Mouse (Mus musculus): ENCODE data around the gene Triap1. TPM values are rescaled to one million over a fixed set of nuclear protein-coding genes. Genes with fewer than 3 reads are reported as not detected.

Gene Triap1
- 10 to 100 TPM; 16.6 to 18.6 TPM for total RNA-seq (2023)

GRCm38 (mm10) chr5:115340577-115341313, at the start of gene Triap1, which contains the start of gene Gatc:
TSS of gene Triap1 (plus strand) at chr5:115341225.
TSS of gene Gatc (minus strand) at chr5:115341178.

GRCm38 (mm10) chr5:115300792-115301614, 40.0 kb upstream of the Triap1 start, which contains the start of gene Dynll1:
TSS of gene Dynll1 (minus strand) at chr5:115300999.

GRCm38 (mm10) chr5:115326875-115327609, 14.0 kb upstream of the Triap1 start, which contains the start of gene Srsf9:
TSS of gene Srsf9 (plus strand) at chr5:115327177.

GRCm38 (mm10) chr5:115348546-115349224, 7.7 kb downstream of the Triap1 start, which contains the start of gene Cox6a1:
TSS of gene Cox6a1 (minus strand) at chr5:115348981.

Other genes with a start within 250 kb of the Triap1 start
- gene Gm10401, start 242.9 kb upstream of the Triap1 start, total RNA-seq (2023): not detected
- 10 to 100 TPM; 15.7 to 16.2 TPM for gene Acads, start 221.9 kb upstream of the Triap1 start, total RNA-seq (2023)
- 10 to 100 TPM; 13.8 to 18.6 TPM for gene Unc119b, start 206.2 kb upstream of the Triap1 start, total RNA-seq (2023)
- gene Mlec, start 183.0 kb upstream of the Triap1 start, total RNA-seq (2023): 100 to 1,000 TPM; 123 to 124 TPM
- not detected for gene Cabp1, start 146.8 kb upstream of the Triap1 start, total RNA-seq (2023)
- 10 to 100 TPM; 14.2 to 16.2 TPM for gene Pop5, start 105.4 kb upstream of the Triap1 start, total RNA-seq (2023)
- 100 to 1,000 TPM; 184 to 191 TPM for gene Rnf10, start 68.3 kb upstream of the Triap1 start, total RNA-seq (2023)
- 10 to 100 TPM in 1 of 2 experiments, 1 to 10 TPM in 1; 9.3 to 10.7 TPM for gene Coq5, start 61.6 kb upstream of the Triap1 start, total RNA-seq (2023)
- gene Dynll1, start 40.2 kb upstream of the Triap1 start, total RNA-seq (2023): 100 to 1,000 TPM; 209 to 220 TPM
- gene Srsf9, start 14.0 kb upstream of the Triap1 start, total RNA-seq (2023): 10 to 100 TPM; 56.4 to 57.6 TPM
- 10 to 100 TPM in 1 of 2 experiments, 1 to 10 TPM in 1; 9.1 to 10.3 TPM for gene Gatc, start within 50 bp of the Triap1 start, total RNA-seq (2023)
- gene Cox6a1, start 7.8 kb downstream of the Triap1 start, total RNA-seq (2023): 100 to 1,000 TPM; 267 to 287 TPM
- gene Msi1, start 88.4 kb downstream of the Triap1 start, total RNA-seq (2023): under 1 TPM; 0.13 to 0.48 TPM
- not detected for gene Pla2g1b, start 125.0 kb downstream of the Triap1 start, total RNA-seq (2023)
- gene Sirt4, start 143.5 kb downstream of the Triap1 start, total RNA-seq (2023): 1 to 10 TPM; 3.4 to 8.9 TPM
- gene Pxn, start 165.5 kb downstream of the Triap1 start, total RNA-seq (2023): 100 to 1,000 TPM; 344 to 399 TPM
- gene Rplp0, start 218.2 kb downstream of the Triap1 start, total RNA-seq (2023): 100 to 1,000 TPM; 780 to 840 TPM
- 10 to 100 TPM; 29.7 to 34.9 TPM for gene Gcn1l1, start 224.0 kb downstream of the Triap1 start, total RNA-seq (2023)

All from neutrophil, adult 83 days (primary cell).